Mouse (Mus musculus) naive thymus-derived CD4-positive, alpha-beta T cell, adult 2 months (primary cell): ENCODE data around the gene Mettl7a3.

Experiments used
- DNase-seq: peaks from one replicate; pipeline ENCODE4 v3.0.0-alpha.2; 2011; ENCODE audit warnings: low read depth

The Mettl7a3 gene

DNA sequence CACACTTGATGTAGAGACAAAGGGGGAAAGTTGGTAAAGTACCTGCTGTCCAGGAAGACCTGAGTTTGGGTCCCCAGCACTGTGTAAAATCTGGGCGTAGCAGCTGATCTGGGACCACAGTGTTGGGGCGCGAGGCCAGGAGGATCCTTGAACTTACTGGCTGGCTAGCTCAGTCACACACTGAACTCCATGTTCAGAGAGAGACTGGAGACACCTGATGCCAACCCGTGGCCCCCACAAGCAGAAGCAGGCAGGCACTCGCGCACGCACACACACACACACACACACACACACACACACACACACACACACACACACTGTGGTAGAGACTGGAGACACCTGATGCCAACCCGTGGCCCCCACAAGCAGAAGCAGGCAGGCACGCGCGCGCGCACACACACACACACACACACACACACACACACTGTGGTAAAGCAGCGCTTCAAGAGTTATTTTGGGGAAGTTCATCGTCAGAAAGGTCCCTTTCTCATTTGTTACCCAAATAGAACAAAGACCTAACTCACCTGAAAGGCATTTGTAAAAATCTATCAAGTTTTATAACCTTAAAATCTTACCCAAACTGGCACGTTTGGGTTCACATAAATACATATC lies 53.6 kb downstream of the Mettl7a3 start:
- DNase-seq = no peak

DNA sequence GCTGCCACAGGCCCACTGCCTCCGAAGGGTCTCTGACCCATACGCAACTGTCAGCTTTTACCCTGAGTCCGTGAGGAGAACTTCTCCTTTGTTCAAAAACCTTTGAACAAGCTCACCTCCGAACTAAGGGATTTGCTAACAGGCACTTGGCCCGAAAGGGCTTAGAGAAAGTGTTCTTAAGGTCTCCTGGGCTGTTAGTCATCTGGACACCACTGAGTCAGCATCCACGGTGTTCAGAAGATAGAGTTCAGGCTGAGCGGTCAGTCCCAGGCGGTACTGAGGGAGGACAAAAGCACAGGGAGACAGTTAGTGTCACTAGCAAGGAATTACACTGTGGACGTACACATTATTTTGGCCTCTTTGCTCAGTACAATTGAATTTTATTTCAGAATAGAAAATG lies 54.2 kb downstream of the Mettl7a3 start:
- no peak for DNase-seq
